Mouse (Mus musculus): Measurements from ENCODE around the gene Acad12. TPM values are rescaled to one million over a fixed set of nuclear protein-coding genes. Genes with fewer than 3 reads are reported as not detected.
"Not testable (repeated sequence)": the region's sequence is repeated elsewhere in the genome, so short reads cannot be mapped to it uniquely, and the experiment has no call there.

The Acad12 gene
- polyA plus RNA-seq, 1 experiment, result 2.6 TPM

DNA sequence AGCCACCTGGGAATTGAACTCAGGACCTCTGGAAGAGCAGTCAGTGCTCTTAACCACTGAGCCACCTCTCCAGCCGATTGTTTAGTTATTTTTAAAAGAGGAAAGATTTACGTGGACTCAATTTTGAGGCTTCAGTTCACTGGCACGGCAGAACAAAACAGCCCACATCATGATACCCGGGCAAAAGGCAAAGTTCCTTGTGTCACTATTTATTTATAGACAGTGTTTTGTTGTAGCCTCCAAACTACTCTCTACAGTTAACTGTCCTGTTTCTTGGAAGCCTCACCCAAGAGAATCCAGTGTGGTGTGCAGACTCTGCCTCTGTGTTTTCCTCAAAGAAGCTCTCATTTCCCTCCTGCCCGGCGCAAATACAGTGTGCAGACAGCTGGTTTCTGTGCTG is 6.7 kb downstream of the Acad12 start:
- no peak overlapping the region for H3K4me3 ChIP-seq (replicated peaks)
- TF ChIP-seq FLI1 (IDR thresholded peaks at IDR 0.05; ENCODE audit: low read length) (no peak), GATA1 (IDR thresholded peaks at IDR 0.05; ENCODE audit: borderline replicate concordance, low read length) (no peak)

DNA sequence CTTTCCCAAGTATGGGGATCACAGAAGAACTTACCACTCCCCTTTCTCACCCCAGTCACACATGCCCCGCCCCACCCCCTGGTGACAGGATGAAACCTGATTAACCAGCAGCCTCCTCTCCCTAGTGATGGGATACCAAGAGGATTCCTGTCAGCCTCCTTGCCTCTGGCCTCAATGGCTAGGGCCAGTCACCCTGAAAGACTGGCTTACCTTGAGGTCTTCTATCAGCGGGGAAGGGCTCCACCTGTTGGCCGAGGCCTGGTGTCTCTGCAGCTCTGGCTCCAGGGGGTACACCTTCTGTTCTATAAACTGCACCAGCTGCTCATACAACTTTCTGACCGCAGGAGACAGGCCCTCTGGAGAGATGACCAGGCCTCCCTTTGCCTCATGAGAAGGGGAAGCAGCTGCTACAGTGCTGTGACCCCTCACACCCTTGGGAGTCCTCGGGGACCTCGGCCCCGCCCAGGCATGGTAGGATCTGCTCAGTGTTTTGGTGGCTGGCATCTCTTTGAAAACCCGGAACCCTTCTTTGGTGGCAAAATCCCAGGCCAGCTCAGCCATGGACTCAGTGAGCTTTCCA is 9.1 kb downstream of the Acad12 start:
- H3K36me3 ChIP-seq (replicated peaks; ENCODE audit: low read length), result peaks cover 14% of the 10 kb centered on the region
- H3K9me3 ChIP-seq; H3K27me3 ChIP-seq (replicated peaks); H3K4me3 ChIP-seq (replicated peaks): not testable (repeated sequence)
- H3K4me1 ChIP-seq, result peaks cover 21% of the 10 kb centered on the region

More for the DNA sequence above, 6.7 kb downstream of the Acad12 start:
- H3K36me3 ChIP-seq (replicated peaks; ENCODE audit: low read length), result peaks cover 9% of the 10 kb centered on the region
- peaks cover 25% of the 10 kb centered on the region for H3K4me1 ChIP-seq
- no peaks in the 10 kb centered on the region for H3K9me3 ChIP-seq
- no peaks in the 10 kb centered on the region for H3K27me3 ChIP-seq (replicated peaks)

DNA sequence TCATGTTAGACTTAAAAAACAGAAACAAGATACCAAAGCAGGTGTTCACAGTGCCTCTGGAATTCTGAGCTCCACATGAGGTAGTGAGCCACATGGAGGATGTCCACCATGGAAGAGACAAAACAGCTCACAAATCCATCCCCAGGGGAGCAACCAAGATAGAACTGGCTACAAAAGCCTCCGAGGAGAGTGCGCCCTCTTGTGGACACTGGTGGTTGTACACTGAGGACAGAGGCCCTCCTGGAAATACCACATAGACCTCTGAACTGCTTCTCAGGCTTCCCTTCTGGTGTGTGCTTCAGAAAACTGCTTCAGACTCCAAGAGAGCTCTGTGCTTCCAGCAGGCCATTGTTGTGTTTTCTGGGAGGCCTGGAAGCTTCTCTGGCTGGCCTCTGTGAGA is 12.6 kb downstream of the Acad12 start:
- H3K27me3 ChIP-seq (replicated peaks), result no peaks in the 10 kb centered on the region
- H3K9me3 ChIP-seq, result no peaks in the 10 kb centered on the region
- peaks cover 12% of the 10 kb centered on the region for H3K36me3 ChIP-seq (replicated peaks; ENCODE audit: low read length)
- peaks cover 18% of the 10 kb centered on the region for H3K4me1 ChIP-seq
- no peak for TF ChIP-seq FLI1 (IDR thresholded peaks at IDR 0.05; ENCODE audit: low read length)
- TF ChIP-seq GATA1 (IDR thresholded peaks at IDR 0.05; ENCODE audit: borderline replicate concordance, low read length), result no peak
- no peak overlapping the region for H3K4me3 ChIP-seq (replicated peaks)

DNA sequence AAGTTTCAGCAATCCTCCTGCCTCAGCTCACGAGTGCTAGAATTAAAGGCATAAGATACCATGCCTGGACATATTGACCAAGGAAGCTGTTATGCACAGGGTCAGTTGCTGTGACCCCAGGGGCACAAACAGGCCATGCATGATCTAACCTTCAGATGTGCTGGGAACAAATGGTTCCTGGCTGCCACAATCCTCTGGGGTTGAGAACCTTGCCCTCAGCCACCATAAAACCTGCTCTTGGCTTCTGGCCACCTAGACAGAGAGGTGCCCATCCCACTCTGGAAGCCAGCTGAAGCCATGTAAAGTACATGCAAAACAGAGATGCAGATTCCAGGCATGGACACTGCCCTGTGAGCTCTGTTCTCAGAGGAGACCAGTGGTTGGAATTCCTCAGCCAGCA is 14.9 kb downstream of the Acad12 start:
- H3K27me3 ChIP-seq (replicated peaks); H3K4me3 ChIP-seq (replicated peaks); H3K9me3 ChIP-seq: not testable (repeated sequence)
- Histone ChIP-seq H3K36me3 (replicated peaks; ENCODE audit: low read length) (peaks cover 15% of the 10 kb centered on the region), H3K4me1 (peaks cover 23% of the 10 kb centered on the region)

DNA sequence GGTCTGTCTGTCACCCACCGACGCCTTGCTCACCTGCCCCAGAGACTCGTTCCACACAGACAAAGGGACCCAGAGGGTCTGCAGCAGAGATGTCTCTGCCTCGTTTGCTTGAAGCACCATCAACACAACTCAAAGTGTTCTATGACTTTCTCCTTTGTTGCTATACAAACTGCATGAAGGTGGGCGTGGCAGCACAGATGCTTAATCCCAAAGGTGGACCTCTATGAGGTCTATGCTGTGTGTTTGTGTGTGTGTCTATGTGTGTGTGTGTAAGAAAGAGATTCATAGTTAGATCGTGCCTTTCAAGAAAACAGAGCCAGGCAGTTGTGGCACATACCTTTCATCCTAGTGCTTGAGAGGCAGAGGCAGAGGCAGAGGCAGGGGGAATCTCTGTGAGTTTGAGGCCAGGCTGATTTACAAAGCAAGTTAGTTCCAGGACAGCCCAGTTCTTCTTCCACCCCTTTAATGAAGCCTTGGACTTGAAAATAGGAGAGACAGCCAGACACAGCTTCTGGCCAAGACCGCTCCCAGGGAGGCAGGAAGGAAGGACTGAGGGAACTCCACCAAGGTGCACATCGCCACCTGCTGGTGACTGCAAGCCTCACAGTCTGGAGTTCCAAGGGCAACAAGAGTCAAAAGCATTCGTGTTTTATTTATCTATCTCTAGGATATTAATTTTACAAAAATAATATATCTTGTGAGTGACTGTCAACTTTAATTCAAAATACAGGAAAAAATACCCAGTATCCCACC is 17.0 kb downstream of the Acad12 start:
- Histone ChIP-seq H3K4me3 (replicated peaks) (peak overlapping the region; percentile 86), H3K27me3 (replicated peaks) (no peaks in the 10 kb centered on the region)

DNA sequence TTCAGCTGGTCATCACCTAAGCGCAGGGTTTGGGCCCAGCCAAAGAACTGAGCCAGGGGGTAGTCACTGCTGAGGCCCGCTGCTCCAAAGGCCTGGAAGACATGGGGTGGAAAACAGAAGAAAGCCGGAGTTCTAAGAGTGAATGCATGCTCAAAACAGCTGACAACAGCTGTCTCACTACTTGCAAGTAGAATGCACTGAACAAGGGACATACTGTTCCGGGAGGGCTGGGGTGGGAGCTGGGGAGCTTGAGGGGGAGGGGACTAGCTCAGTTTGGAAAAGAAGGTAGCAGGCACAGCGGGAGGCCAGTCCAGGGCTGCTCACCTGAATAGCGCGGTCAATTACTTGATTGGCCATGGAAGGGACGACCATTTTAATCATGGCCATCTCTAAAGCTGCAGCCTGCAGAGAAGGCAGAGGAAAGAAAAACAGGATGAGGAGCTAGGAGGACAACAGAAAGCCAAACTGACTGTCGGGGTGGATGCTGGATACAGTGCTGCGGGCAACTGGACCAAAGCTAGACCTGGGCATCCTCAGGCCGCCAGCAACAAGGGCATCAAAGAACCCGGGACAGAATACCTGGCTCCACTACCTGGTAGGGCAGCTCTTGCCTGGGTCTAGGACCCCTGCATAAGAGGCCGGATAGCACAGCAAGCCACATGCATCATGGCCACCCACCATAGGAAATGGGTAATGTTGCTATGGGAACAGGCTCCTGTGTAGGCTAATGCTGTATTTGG is 19.7 kb downstream of the Acad12 start:
- H3K9me3 ChIP-seq, result no peaks in the 10 kb centered on the region
- H3K27me3 ChIP-seq (replicated peaks), result no peaks in the 10 kb centered on the region
- peaks cover 14% of the 10 kb centered on the region for H3K36me3 ChIP-seq (replicated peaks; ENCODE audit: low read length)
- TF ChIP-seq GATA1 (IDR thresholded peaks at IDR 0.05; ENCODE audit: borderline replicate concordance, low read length), result no peak
- TF ChIP-seq FLI1 (IDR thresholded peaks at IDR 0.05; ENCODE audit: low read length), result no peak
- H3K4me1 ChIP-seq, result peaks cover 62% of the 10 kb centered on the region
- no peak overlapping the region for H3K4me3 ChIP-seq (replicated peaks)

More for the DNA sequence above, 17.0 kb downstream of the Acad12 start:
- TF ChIP-seq FLI1 (IDR thresholded peaks at IDR 0.05; ENCODE audit: low read length), result no peak
- peaks cover 19% of the 10 kb centered on the region for H3K36me3 ChIP-seq (replicated peaks; ENCODE audit: low read length)
- peaks cover 44% of the 10 kb centered on the region for H3K4me1 ChIP-seq
- H3K9me3 ChIP-seq, result no peaks in the 10 kb centered on the region

DNA sequence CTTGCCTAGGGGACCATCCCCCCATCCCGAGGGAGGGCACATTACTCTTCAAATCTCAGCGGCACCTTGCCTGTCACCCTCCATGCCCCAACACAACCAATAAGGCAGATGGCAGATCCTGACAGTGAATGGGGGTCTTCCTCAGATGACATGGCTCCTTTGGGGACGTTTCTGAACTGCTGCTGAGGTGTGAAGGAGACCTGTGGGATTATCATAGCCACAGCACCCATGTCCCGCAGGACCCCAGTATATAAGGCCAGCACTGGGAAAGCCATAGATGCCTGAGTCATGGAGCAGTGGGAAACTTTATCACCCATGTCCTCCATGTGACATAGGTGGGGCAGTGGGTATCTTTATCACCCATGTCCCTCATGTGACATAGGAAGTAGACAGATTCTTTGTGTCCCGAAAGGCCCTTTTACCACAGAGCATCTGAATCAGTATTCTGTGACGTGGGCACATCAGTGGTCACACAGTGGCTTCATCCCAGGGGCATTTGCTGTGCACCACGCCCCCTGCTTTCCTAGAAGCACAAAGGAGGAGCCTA is 20.7 kb downstream of the Acad12 start:
- no peak for TF ChIP-seq FLI1 (IDR thresholded peaks at IDR 0.05; ENCODE audit: low read length)
- no peak for TF ChIP-seq GATA1 (IDR thresholded peaks at IDR 0.05; ENCODE audit: borderline replicate concordance, low read length)
- no peaks in the 10 kb centered on the region for H3K9me3 ChIP-seq
- peak overlapping the region; percentile 12 for H3K4me3 ChIP-seq (replicated peaks)
- H3K4me1 ChIP-seq, result peaks cover 68% of the 10 kb centered on the region
- H3K36me3 ChIP-seq (replicated peaks; ENCODE audit: low read length), result peaks cover 14% of the 10 kb centered on the region
- no peaks in the 10 kb centered on the region for H3K27me3 ChIP-seq (replicated peaks)

DNA sequence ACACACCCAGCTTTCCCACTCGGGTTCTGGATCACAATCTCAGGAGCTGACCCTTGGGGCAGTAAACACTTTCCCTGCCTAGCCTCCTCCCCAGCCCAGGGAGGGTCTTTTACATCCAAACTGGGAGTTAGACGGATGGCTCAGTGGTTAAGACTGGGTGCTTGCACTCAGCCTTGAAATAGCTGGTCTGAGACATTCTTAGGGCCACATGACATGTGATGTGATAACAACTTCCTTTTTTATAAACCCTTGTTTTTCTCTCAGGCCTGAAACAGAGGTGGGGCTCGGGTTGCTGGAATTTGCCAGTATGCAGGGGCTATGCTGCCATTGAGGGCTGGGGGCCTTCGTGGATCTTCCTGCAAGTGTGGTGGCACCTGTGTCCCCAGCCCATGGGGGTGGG is 21.4 kb downstream of the Acad12 start:
- H3K36me3 ChIP-seq (replicated peaks; ENCODE audit: low read length), result peaks cover 15% of the 10 kb centered on the region
- H3K9me3 ChIP-seq, result no peaks in the 10 kb centered on the region
- TF ChIP-seq FLI1 (IDR thresholded peaks at IDR 0.05; ENCODE audit: low read length) (no peak), GATA1 (IDR thresholded peaks at IDR 0.05; ENCODE audit: borderline replicate concordance, low read length) (no peak)
- H3K4me3 ChIP-seq (replicated peaks), result peak overlapping the region; percentile 18
- no peaks in the 10 kb centered on the region for H3K27me3 ChIP-seq (replicated peaks)
- H3K4me1 ChIP-seq, result peaks cover 73% of the 10 kb centered on the region

DNA sequence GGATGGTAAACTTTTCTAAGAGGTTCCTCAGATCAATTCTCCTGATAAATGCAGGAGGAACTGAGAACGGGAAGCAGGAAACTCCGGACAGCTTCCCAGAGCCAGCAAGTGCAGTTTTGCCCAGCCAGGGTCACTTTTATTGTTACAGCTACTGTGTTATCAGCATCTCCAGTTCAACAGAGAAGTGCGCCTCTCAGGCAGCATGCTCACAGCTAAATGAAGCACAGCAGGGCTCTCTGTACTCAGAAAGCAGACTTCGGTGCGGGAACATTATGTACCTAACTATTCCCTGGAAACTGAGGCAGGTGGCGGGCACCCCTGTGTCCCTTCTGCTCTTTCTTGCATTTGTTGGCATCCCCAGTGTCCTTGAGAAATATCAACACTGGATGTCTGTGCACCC is 22.5 kb downstream of the Acad12 start:
- no peaks in the 10 kb centered on the region for H3K27me3 ChIP-seq (replicated peaks)
- H3K4me1 ChIP-seq, result peaks cover 75% of the 10 kb centered on the region
- TF ChIP-seq FLI1 (IDR thresholded peaks at IDR 0.05; ENCODE audit: low read length), result no peak
- TF ChIP-seq GATA1 (IDR thresholded peaks at IDR 0.05; ENCODE audit: borderline replicate concordance, low read length), result no peak
- peaks cover 26% of the 10 kb centered on the region for H3K36me3 ChIP-seq (replicated peaks; ENCODE audit: low read length)
- H3K4me3 ChIP-seq (replicated peaks), result no peak overlapping the region
- no peaks in the 10 kb centered on the region for H3K9me3 ChIP-seq

DNA sequence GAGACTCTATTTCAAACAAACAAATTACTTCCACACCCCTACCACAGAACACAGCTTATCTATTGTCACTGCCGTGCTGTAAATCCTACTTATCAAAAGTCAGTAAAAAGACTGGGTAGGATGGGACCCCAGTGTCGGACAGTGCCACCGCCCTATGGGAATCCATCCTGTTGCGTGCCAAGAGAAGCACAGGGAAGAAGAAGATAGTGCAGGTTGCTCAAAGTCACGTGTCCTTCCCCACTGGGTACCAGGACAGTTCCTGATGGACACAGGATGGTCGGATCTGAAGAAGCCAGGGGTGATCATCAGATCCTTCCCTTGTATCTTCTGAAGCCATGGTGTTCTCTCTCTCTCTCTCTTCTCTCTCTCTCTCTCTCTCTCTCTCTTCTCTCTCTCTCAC is 23.0 kb downstream of the Acad12 start:
- H3K4me1 ChIP-seq, result peaks cover 78% of the 10 kb centered on the region
- H3K27me3 ChIP-seq (replicated peaks), result no peaks in the 10 kb centered on the region
- H3K4me3 ChIP-seq (replicated peaks), result no peak overlapping the region
- TF ChIP-seq GATA1 (IDR thresholded peaks at IDR 0.05; ENCODE audit: borderline replicate concordance, low read length), result no peak
- TF ChIP-seq FLI1 (IDR thresholded peaks at IDR 0.05; ENCODE audit: low read length), result no peak
- no peaks in the 10 kb centered on the region for H3K9me3 ChIP-seq
- peaks cover 30% of the 10 kb centered on the region for H3K36me3 ChIP-seq (replicated peaks; ENCODE audit: low read length)

All from megakaryocyte, embryonic 14.5 days (primary cell).